Mouse (Mus musculus) kidney, embryonic 15.5 days (tissue): ENCODE data around the gene Ccdc33. TPM values are rescaled to one million over a fixed set of nuclear protein-coding genes. Genes with fewer than 3 reads are reported as not detected.

Experiments
- ATAC-seq: fragments of 200-750 bp; cut with Nextera tagmentation; replicated peaks from 2 replicates; pipeline ENCODE4 v1.8.0; 2017; ENCODE audit warnings: moderate TSS enrichment; ENCODE audit not compliant: low FRiP score
- H3K27ac ChIP-seq: fragments of 300-500 bp; sonication (generic); 2 replicates; pipeline ENCODE4 v1.5.1; 2015; ENCODE audit warnings: mild to moderate bottlenecking, inconsistent platforms
- H3K27me3 ChIP-seq: fragments of 300-500 bp; sonication (generic); 2 replicates; pipeline ENCODE4 v1.6.1; 2015; ENCODE audit warnings: inconsistent platforms
- H3K36me3 ChIP-seq: fragments of 300-500 bp; sonication (generic); 2 replicates; pipeline ENCODE4 v1.6.1; 2015; ENCODE audit warnings: inconsistent platforms
- H3K4me1 ChIP-seq: fragments of 300-500 bp; sonication (generic); 2 replicates; pipeline ENCODE4 v1.6.1; 2015; ENCODE audit warnings: inconsistent platforms
- H3K4me2 ChIP-seq: fragments of 300-500 bp; sonication (generic); 2 replicates; pipeline ENCODE4 v1.6.1; 2015; ENCODE audit warnings: moderate library complexity, mild to moderate bottlenecking, inconsistent platforms
- H3K4me3 ChIP-seq: fragments of 300-500 bp; sonication (generic); replicated peaks from 2 replicates; pipeline ENCODE4 v1.5.1; 2015; ENCODE audit warnings: mild to moderate bottlenecking, inconsistent platforms
- H3K9ac ChIP-seq: fragments of 300-500 bp; sonication (generic); 2 replicates; pipeline ENCODE4 v1.6.1; 2015; ENCODE audit warnings: mild to moderate bottlenecking, inconsistent platforms
- H3K9me3 ChIP-seq: fragments of 300-500 bp; sonication (generic); replicated peaks from 2 replicates; pipeline ENCODE4 v1.6.1; 2016; ENCODE audit warnings: inconsistent platforms
- WGBS: fragments of 180-500 bp; shearing (Covaris S2); methylation state at CpG from one replicate; pipeline ENCODE4 v1.1.7; 2015; ENCODE audit warnings: mixed read lengths; 5-methylcytosine and 5-hydroxymethylcytosine counted together
- polyA plus RNA-seq: library from polyadenylated mRNA; unstranded; fragments of >200 nt; fragmentation: Nextera tagmentation; extraction: Ambion mirVana; gene quantifications from 2 replicates; pipeline ENCODE4 v1.2.1, GENCODE M21; 2015

Gene Ccdc33
- polyA plus RNA-seq, 1 experiment from 2014 or later = 0.29 TPM

DNA sequence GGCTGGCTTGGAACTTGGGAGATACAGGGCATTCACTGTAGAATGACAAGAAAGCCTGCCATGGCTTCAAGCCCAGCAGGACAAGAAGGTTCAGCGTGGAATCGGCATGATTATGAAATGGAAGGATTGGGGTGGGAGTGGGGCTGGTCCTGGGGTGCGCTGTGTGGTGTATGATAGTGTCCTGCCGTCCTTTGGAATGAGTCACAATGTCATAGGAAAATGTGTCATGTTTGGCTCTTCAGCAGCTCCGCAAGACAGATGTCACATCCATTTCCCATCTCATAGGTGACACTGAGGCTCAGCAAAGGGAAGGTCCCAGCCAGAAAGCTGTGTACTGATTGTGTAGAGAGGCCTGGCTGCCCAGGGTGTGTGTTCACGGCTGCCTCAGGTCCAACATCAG, 102.8 kb downstream of the Ccdc33 start:
- H3K27me3 ChIP-seq = peaks cover 6% of the 10 kb centered on the region; the same call in 1 of the 2 replicates
- no peaks in the 10 kb centered on the region for H3K36me3 ChIP-seq
- H3K9me3 ChIP-seq = no peaks in the 10 kb centered on the region
- no peak overlapping the region for H3K27ac ChIP-seq
- WGBS = 87% methylated on average over 6 of the region's 6 CpGs
- no peak for ATAC-seq
- H3K4me2 ChIP-seq = no peak overlapping the region
- H3K4me3 ChIP-seq = no peak overlapping the region
- peaks cover 25% of the 10 kb centered on the region for H3K4me1 ChIP-seq
- no peak overlapping the region for H3K9ac ChIP-seq

- peaks cover 6% of the 10 kb centered on the region; the same call in 1 of the 2 replicates for H3K27me3 ChIP-seq
- peak overlapping the region; percentile 15; the same call in 1 of the 2 replicates for H3K27ac ChIP-seq
- no peak overlapping the region for H3K9ac ChIP-seq
- WGBS = 59% methylated on average over 8 of the region's 8 CpGs
- H3K4me3 ChIP-seq = no peak overlapping the region
- H3K36me3 ChIP-seq = no peaks in the 10 kb centered on the region
- H3K4me2 ChIP-seq = no peak overlapping the region
- ATAC-seq = no peak
- H3K9me3 ChIP-seq = no peaks in the 10 kb centered on the region
- peaks cover 29% of the 10 kb centered on the region for H3K4me1 ChIP-seq
Measured at GRCm38 (mm10) chr9:58014393-58015160, 104.0 kb downstream of the Ccdc33 start.

DNA sequence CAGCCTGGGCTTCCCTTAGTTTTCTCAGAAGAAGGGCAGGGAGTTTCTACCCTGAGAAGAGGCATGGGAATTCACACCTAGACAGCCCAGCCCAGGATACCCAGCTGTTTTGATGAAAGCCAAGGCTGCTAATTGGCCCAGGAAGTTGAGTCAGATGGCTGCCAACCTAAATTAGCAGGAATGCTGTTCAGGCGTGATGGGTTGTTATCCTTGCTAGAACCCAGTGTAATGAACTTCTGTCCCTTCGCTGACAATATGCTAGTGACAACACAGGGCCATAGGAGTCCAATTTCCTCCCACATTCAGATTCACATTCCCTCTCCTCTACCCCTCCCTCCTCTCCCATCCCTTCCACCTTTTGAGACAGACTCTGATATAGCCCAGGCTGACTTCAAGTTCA, 105.7 kb downstream of the Ccdc33 start:
- Histone ChIP-seq H3K4me3 (no peak overlapping the region), H3K9ac (no peak overlapping the region), H3K4me1 (peaks cover 42% of the 10 kb centered on the region), H3K9me3 (no peaks in the 10 kb centered on the region), H3K36me3 (no peaks in the 10 kb centered on the region), H3K27ac (no peak overlapping the region), H3K27me3 (peaks cover 6% of the 10 kb centered on the region; the same call in 1 of the 2 replicates), H3K4me2 (no peak overlapping the region)
- 0 out of 2 replicates have a peak, but pooled peaks have one; percentile 33 for ATAC-seq
- WGBS = 30% methylated on average over 2 of the region's 2 CpGs

DNA sequence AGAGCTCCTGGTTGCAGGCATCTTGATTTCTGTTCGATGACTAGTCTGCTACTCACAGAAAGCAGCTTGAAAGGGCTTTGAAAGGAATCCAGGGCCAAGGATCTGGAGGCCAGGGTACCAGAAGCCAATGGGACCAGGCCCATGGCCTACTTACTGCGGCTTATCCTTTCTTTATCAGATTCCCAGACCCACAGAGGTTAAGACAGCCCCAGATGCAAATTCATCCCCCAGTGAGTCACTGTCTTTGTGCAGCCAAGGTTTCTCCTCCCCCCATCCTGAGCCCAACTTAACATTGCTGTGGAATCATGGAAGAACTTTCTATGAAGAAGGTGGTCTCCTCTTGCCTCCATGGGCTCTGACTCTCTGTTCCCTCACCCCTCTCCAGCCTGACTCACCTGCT, 106.1 kb downstream of the Ccdc33 start:
- Histone ChIP-seq H3K4me3 (no peak overlapping the region), H3K9ac (no peak overlapping the region), H3K9me3 (no peaks in the 10 kb centered on the region), H3K27ac (no peak overlapping the region), H3K4me2 (no peak overlapping the region), H3K4me1 (peaks cover 42% of the 10 kb centered on the region), H3K27me3 (peaks cover 3% of the 10 kb centered on the region; the same call in 1 of the 2 replicates), H3K36me3 (no peaks in the 10 kb centered on the region)
- ATAC-seq = no peak
- 82% methylated on average over 2 of the region's 2 CpGs for WGBS

DNA sequence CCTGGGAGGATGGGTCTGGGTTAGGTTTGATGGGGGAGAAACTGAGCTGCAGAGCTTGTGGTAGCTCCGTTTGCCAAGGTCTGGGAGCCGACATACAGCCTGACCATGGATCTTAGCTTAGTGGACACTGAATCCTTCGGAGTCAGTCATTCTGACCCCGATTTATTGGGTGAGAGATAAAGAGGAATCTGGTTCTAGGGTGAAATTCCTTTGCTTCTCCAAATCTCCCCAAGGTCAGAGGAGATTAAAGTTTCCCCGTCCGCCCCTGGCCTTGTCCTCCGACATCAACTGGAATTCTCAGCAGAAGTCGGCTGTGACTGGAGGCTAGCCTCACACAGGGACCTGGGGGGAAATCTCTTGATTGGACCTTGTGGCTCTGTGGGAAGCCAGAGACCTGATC, 107.1 kb downstream of the Ccdc33 start:
- H3K9ac ChIP-seq = no peak overlapping the region
- peaks cover 3% of the 10 kb centered on the region; the same call in 1 of the 2 replicates for H3K27me3 ChIP-seq
- no peaks in the 10 kb centered on the region for H3K9me3 ChIP-seq
- 53% methylated on average over 8 of the region's 8 CpGs for WGBS
- no peaks in the 10 kb centered on the region for H3K36me3 ChIP-seq
- no peak overlapping the region for H3K4me3 ChIP-seq
- no peak overlapping the region for H3K27ac ChIP-seq
- peaks cover 42% of the 10 kb centered on the region for H3K4me1 ChIP-seq
- peak overlapping the region; percentile 8; the same call in 1 of the 2 replicates for H3K4me2 ChIP-seq
- ATAC-seq = no peak

DNA sequence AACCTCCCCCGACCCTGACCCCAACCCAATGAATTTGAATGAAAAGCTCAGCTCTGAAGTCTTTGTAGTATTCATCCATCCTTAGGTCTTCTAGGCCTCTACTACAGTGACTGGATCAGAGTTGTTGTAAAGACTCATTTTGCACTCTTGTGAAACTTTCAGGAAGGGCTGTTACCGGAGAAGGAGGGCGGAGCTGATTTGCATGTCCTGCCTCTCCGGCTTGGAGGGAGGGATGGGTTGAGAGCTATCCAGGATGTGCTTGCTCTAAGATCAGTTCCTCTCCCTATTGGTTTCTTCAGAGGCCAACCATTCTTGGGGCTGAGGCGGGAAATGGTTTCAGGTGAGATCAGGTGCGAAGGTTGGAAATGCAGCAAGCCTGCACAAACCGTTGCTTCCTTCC, 107.6 kb downstream of the Ccdc33 start:
- 27% methylated on average over 7 of the region's 7 CpGs for WGBS
- H3K9ac ChIP-seq = no peak overlapping the region
- 0 out of 2 replicates have a peak, but pooled peaks have one; percentile 12 for ATAC-seq

DNA sequence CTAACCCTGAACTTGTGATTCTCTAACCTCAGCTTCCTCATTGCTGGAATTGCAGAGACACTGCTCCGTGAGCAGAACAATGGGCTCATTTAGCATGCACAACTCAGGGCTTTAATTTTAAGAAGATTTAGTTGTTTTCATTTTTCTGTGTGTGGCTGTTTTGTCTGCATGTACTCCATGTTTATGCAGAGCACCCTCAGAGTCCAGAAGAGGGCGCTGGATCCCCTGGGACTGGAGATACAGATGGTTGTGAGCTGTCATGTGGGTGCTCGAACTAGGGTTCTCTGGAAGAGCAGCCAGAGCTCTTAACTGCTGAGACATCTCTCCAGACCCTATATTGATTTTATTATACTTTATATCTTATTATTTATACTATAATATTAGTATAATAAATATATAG, 109.0 kb downstream of the Ccdc33 start:
- peaks cover 38% of the 10 kb centered on the region for H3K4me1 ChIP-seq
- WGBS = 66% methylated on average over 3 of the region's 3 CpGs
- H3K4me2 ChIP-seq = no peak overlapping the region
- H3K9me3 ChIP-seq = no peaks in the 10 kb centered on the region
- no peaks in the 10 kb centered on the region for H3K27me3 ChIP-seq
- no peak overlapping the region for H3K27ac ChIP-seq
- no peak overlapping the region for H3K9ac ChIP-seq
- H3K4me3 ChIP-seq = no peak overlapping the region
- ATAC-seq = no peak
- no peaks in the 10 kb centered on the region for H3K36me3 ChIP-seq

More for the DNA sequence above, 107.6 kb downstream of the Ccdc33 start:
- peak overlapping the region; percentile 8; the same call in 1 of the 2 replicates for H3K4me2 ChIP-seq
- peaks cover under 1% of the 10 kb centered on the region; the same call in 1 of the 2 replicates for H3K27me3 ChIP-seq
- H3K9me3 ChIP-seq = no peaks in the 10 kb centered on the region
- no peaks in the 10 kb centered on the region for H3K36me3 ChIP-seq
- H3K4me1 ChIP-seq = peaks cover 42% of the 10 kb centered on the region
- no peak overlapping the region for H3K4me3 ChIP-seq
- no peak overlapping the region for H3K27ac ChIP-seq

DNA sequence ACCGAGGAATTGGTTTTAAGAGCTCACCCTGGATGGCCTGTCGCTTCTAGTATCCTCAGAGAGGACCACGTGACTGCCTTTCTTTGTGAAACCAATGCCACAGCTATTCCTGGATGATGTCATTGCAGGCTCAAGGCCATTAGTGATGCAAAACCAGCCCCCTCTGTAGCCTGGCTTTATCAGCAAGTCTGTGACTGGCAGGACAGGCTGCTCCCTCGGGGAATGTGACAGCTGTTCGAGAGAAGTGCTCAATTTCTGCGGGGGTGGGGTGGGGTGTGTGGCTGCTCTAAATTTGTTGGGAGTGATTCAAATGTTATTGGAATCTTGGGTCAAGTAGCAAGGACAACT, 109.6 kb downstream of the Ccdc33 start:
- Histone ChIP-seq H3K27ac (peak overlapping the region; percentile 28; the same call in 1 of the 2 replicates), H3K36me3 (no peaks in the 10 kb centered on the region), H3K4me1 (peaks cover 36% of the 10 kb centered on the region), H3K4me2 (peak overlapping the region; percentile 25), H3K9me3 (no peaks in the 10 kb centered on the region), H3K4me3 (no peak overlapping the region), H3K27me3 (no peaks in the 10 kb centered on the region), H3K9ac (no peak overlapping the region)
- peak; percentile 74 for ATAC-seq
- WGBS = 7% methylated on average over 6 of the region's 6 CpGs

DNA sequence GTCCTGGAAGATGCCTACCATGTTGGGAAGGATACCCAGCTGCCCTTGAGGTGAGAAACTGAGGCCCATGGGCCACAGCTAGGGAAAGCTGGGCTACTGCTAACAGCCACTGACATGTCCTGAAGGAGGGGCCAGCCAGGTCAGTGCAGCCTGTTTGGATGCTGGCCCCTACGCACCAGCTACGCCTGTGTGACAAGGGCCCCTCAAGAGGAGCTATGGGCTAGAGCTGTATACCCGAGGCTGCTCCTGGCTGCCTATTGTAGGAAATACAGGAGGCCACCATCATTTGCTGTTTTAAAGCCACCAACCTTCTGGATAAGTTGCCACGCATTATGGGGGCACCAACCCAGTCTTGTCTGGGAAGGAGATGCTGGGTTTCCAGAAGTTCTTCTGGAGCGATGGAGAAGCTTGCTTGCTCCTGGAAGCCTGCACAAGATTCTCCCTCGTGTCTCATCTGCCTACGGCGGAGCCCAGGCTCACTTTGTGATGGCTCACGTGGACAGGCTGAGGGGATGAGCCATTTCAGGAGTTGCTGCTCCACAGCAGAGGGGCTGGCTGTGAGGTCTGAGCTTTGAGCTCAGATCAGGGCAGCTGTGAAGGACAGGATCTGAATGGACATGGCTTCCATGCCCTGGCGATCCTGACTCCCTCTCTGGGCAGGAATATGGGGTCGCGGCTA, 110.1 kb downstream of the Ccdc33 start:
- peaks cover 41% of the 10 kb centered on the region for H3K4me1 ChIP-seq
- 62% methylated on average over 12 of the region's 12 CpGs for WGBS
- H3K9ac ChIP-seq = no peak overlapping the region
- no peak overlapping the region for H3K4me3 ChIP-seq
- H3K36me3 ChIP-seq = no peaks in the 10 kb centered on the region
- H3K9me3 ChIP-seq = no peaks in the 10 kb centered on the region
- H3K27me3 ChIP-seq = no peaks in the 10 kb centered on the region
- peak overlapping the region; percentile 28; the same call in 1 of the 2 replicates for H3K27ac ChIP-seq
- H3K4me2 ChIP-seq = peak overlapping the region; percentile 25
- ATAC-seq = no peak; the same call in 1 of the 2 replicates

DNA sequence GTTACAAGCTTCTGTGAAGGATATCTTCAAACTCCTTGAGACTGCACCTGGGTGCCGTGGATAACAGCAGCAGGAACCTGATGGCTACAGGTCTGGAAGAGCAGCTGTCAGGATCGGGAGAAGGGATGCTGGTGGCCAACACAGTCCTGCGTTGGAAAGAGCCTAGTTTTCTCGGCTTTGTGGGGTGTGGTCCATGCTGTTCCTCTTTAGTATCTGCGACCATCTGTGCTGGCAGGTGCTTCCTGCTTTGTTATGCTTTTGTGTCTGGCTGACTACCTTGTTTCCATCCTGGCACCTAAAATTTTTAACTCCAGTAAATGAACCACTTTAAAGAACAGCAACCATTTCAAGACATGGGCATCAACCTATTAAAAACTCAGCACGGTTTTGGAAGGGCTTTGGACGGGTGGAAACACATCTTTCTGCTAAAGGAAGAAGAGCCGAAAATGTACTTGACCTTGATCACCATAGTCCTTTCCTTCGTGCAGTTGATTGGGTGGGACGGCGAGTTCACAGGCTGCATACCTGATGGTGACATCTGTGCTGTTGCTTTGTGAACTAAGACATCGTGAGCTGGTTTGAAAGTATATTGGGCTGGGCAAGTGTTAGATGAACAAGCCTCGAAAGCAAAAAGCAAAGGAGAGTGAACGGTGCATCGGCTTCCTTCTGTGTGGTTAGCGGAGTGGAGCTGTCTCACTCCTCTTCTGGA, 112.7 kb downstream of the Ccdc33 start, which contains the start of gene Cyp11a1:
TSS of gene Cyp11a1 (plus strand) at position 659 of the 709 bp plus-strand sequence.
- Histone ChIP-seq H3K4me3 (no peak within 1 kb of the TSS), H3K36me3 (no peaks in the 10 kb centered on the region), H3K4me1 (peaks cover 28% of the 10 kb centered on the region), H3K9me3 (no peaks in the 10 kb centered on the region), H3K4me2 (no peak within 1 kb of the TSS), H3K9ac (no peak within 1 kb of the TSS), H3K27me3 (0 out of 2 replicates have a peak, but pooled peaks cover 3% of the 10 kb centered on the region), H3K27ac (no peak within 1 kb of the TSS)
- ATAC-seq = no peak
- 87% methylated on average over 16 of the region's 16 CpGs for WGBS

- ATAC-seq = no peak
- no peaks in the 10 kb centered on the region for H3K9me3 ChIP-seq
- peaks cover 19% of the 10 kb centered on the region for H3K27me3 ChIP-seq
- H3K4me2 ChIP-seq = no peak overlapping the region
- no peak overlapping the region for H3K9ac ChIP-seq
- H3K36me3 ChIP-seq = no peaks in the 10 kb centered on the region
- H3K4me1 ChIP-seq = peaks cover 12% of the 10 kb centered on the region
- H3K27ac ChIP-seq = no peak overlapping the region
- 9% methylated on average over 2 of the region's 2 CpGs for WGBS
- no peak overlapping the region for H3K4me3 ChIP-seq
Measured at GRCm38 (mm10) chr9:58003272-58003671, 115.4 kb downstream of the Ccdc33 start.
